Mouse (Mus musculus): ENCODE measurements at regions not wholly inside any gene's neighbourhood (a gene's known extent, or its start where the extent isn't known, plus 50 kb on each side); places are given as distances from the start of the nearest gene placed in this dataset.

DNA sequence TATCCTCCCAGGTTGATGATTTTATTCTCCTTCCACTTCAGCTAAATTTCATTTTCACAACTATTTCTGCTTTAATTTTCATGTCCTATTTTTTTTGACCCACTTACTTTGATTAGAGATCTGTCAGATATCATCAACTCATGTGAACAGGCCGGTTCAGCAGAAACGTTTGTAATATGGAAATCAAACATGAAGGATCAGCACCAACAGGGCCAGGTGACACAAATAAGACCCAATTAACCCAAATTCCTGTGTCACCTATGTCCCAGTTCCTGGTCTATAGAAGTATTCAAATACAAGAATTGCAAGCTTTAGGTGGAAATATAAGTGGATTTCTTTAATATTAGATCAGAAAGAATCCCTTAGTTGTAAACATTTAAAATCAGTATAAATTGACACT is 332.7 kb downstream of the 1700017N19Rik start:
- no peak for DNase-seq

DNA sequence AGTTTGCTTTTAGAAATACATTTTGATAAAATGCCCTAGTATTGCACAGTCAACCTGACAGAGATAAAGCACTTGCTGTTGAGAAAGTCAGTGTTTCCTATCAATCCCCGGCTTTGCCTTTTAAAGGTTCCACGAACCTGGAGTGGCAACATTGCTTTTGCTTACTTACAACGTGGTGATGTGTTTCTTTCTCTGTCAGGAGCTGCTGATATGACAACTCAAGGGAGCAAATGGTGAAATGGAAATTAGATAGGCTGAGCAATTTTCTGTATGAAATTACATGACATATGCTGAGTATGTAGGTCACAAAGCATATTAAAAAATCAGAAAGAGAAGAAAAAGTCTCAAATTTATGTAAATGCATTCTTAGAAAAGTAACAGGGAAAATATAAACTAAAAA is 336.8 kb downstream of the 1700017N19Rik start:
- DNase-seq, result no peak

DNA sequence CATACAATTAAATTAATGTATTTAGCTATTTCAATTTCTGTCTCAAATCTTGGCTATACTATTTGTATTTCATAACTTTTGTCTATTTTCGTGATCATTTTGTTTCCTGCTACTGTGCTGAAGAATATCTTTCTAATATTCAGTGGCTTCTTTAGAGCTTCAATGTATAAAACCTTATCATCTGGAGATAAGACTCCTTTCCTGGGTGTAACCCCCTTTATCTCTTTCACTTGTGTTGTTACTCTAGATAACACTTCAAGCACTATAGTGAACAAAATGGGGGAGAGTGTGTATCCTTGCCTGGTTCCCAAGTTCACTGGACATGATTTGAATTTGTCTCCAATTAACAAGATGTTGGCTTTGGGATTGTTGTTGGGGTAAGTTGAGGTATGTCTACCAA is 341.5 kb downstream of the 1700017N19Rik start:
- no peak for DNase-seq

DNA sequence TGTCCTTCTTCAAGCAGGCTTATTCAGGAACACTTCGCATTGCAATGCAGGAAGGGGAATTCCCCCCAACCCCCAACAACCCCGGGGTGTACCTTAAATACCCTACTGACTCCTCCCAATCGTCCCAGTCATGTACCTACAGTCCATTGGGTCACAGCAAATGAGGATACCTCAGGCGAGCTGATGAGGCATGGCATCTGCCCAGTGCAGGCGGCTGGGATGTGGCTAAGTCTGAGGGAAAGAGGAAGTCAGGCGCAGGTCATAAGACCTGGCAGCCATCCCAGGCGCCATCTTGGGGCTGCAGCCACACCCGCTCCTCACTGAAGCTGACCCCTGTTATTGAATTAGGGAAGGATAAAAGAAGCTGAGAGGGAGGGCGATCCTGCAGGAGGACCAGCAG is 368.1 kb downstream of the 1700017N19Rik start:
- no peak for DNase-seq

DNA sequence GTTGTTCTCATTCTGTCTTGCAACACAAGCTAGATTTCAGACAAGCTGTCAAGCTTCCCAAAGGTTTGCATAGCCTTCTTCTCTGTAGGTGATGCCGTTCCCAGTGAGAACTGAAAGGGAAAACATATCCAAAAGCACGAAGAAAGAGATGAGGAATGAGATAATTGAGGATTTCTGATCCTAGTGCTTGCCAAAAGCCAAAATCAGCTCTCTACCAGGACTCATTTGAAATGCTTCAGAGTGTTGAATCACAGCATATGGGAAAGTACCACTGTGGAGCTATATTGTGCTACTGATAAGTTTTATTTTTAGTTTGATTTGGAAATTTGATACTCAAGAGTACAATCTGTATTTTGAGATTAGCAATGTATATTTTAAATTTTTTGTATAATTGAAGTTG is 413.2 kb downstream of the 1700017N19Rik start:
- no peak for DNase-seq

DNA sequence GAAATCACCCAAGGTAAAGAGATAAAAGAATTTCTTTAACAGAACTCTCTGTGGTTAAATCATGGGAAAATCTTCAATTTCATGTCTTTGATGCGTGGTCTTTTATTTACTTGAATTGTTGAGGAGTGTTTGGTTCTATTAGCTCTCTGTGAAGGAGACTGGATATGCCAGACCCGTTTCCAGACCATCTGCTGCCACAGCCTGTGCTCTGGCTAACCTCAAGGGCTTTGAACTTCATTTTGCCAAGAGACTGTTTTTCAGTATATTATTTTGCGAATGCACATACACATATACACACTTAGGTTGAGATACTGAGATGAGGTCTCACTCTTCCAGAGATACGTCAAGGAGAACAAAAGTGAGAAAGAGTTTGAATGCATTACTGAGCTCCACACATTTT is 414.4 kb downstream of the 1700017N19Rik start:
- DNase-seq, result no peak

DNA sequence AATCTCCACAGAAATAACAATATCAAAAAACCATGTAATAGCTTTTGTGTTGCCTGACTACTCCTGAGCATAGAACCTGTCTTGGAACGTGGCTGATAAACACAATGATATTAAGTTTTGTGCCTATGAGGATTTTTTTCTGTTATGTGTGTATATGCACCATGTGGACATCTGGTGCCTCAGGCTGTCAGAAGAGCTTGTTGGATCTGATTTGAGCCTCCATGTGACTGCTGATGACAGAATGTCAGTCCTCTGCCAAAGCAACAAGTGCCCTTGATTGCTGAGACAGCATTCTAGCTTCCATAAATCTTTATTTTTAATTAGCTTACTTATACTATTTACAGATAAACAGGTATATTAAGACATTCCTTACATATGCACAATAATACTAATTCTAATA is 425.1 kb downstream of the 1700017N19Rik start:
- no peak for DNase-seq

DNA sequence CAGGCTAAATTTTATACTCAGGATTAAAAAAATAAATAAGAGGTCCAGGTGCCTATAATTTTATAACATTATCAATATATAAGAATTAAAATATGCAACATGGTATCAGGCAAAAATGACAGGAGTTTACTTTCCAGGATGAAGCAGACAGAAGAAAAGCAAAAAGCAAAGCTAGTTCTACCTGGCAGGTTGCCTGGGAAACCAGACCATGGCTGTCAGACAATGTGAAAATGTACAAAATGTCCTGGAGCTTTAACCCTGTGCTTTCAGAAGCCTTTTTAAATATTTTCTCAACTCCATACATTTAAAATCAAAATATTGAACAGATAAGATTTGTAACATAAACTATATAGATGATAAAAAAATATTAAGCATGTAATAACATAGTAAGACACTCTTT is 448.3 kb downstream of the 1700017N19Rik start:
- no peak for DNase-seq

DNA sequence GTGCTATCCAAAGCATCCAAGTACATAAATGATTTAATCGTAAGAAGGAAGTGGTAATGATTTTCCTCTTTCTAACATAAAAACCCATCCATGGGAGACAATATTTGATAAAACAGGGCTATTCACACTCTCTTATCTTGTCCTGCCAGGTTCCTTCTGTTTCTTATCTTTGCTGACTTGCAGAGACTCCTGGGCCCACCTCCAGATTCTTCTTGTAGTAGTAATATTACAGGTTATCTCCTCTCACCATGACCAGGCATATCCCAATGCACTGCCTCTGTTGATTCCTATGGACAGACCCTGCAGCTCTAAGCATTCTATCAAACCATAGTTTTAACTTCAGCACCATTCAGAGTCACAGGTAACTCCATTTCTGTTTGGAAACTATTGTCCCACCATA is 448.8 kb downstream of the 1700017N19Rik start:
- no peak for DNase-seq
